Mouse (Mus musculus): ENCODE data around the gene Orm1. TPM values are rescaled to one million over a fixed set of nuclear protein-coding genes. Genes with fewer than 3 reads are reported as not detected.

Orm1 gene
- 0.23 TPM in 1 of 2 replicates, not detected in the other for polyA plus RNA-seq (2015; fragmentation: Nextera tagmentation; extraction: Ambion mirVana)

GRCm38 (mm10) chr4:63344295-63344694, at the start of gene Orm1:
Gene Orm1, plus strand, starts transcription at chr4:63344560.
- 0 out of 2 replicates have a peak, but pooled peaks cover 7% of the 10 kb centered on the region for H3K4me1 ChIP-seq (ENCODE audit: control insufficient read depth, insufficient read depth, low read length)
- no peaks in the 10 kb centered on the region for H3K36me3 ChIP-seq (ENCODE audit: control insufficient read depth, insufficient read depth, low read length)
- H3K4me2 ChIP-seq (ENCODE audit: low read depth, low read length) = no peak within 1 kb of the TSS
- H3K9ac ChIP-seq (ENCODE audit: low read length) = no peak within 1 kb of the TSS
- peak within 1 kb of the TSS; percentile 51 for H3K27ac ChIP-seq (ENCODE audit: low read length)
- H3K27me3 ChIP-seq (ENCODE audit: control insufficient read depth, insufficient read depth, low read length) = no peaks in the 10 kb centered on the region
- H3K4me3 ChIP-seq (replicated peaks; ENCODE audit: low read length) = no peak within 1 kb of the TSS
- no peak for ATAC-seq (ENCODE audit: insufficient read depth, low FRiP score)
- no peaks in the 10 kb centered on the region for H3K9me3 ChIP-seq (replicated peaks; ENCODE audit: control insufficient read depth, low read length)
- WGBS = 78% methylated on average over 8 of the region's 8 CpGs

DNA sequence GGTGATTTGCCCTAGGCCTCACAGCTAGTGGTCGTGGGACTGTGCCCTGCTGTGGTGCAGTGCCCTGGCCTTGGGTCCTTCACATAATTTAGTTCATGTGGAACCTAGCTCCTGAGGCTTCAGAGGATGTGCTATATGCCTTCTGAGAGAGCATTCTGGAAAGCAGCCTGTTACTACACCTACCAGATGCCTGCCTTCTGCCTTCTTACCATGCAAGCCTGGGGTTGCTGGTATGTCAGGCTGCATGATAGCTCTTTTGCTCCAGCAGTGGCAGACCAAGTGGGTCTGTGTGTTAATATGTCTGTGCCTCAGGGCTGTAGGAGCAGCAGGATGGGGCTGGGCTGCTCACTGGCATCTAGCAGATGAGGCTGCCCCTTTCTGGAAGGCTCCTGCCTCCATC, 48.7 kb upstream of the Orm1 start:
- Histone ChIP-seq H3K4me2 (ENCODE audit: low read depth, low read length) (no peak overlapping the region), H3K4me1 (ENCODE audit: control insufficient read depth, insufficient read depth, low read length) (peaks cover 7% of the 10 kb centered on the region; the same call in 1 of the 2 replicates), H3K9me3 (replicated peaks; ENCODE audit: control insufficient read depth, low read length) (no peaks in the 10 kb centered on the region), H3K9ac (ENCODE audit: low read length) (no peak overlapping the region), H3K4me3 (replicated peaks; ENCODE audit: low read length) (no peak overlapping the region), H3K27ac (ENCODE audit: low read length) (no peak overlapping the region), H3K36me3 (ENCODE audit: control insufficient read depth, insufficient read depth, low read length) (no peaks in the 10 kb centered on the region), H3K27me3 (ENCODE audit: control insufficient read depth, insufficient read depth, low read length) (no peaks in the 10 kb centered on the region)
- 83% methylated on average over 1 of the region's 1 CpGs for WGBS
- no peak for ATAC-seq (ENCODE audit: insufficient read depth, low FRiP score)

GRCm38 (mm10) chr4:63296263-63296662, 48.1 kb upstream of the Orm1 start:
- H3K4me3 ChIP-seq (replicated peaks; ENCODE audit: low read length) = no peak overlapping the region
- no peaks in the 10 kb centered on the region for H3K27me3 ChIP-seq (ENCODE audit: control insufficient read depth, insufficient read depth, low read length)
- H3K4me2 ChIP-seq (ENCODE audit: low read depth, low read length) = no peak overlapping the region
- no peaks in the 10 kb centered on the region for H3K36me3 ChIP-seq (ENCODE audit: control insufficient read depth, insufficient read depth, low read length)
- WGBS = 51% methylated on average over 3 of the region's 3 CpGs
- no peak overlapping the region for H3K9ac ChIP-seq (ENCODE audit: low read length)
- H3K9me3 ChIP-seq (replicated peaks; ENCODE audit: control insufficient read depth, low read length) = no peaks in the 10 kb centered on the region
- H3K27ac ChIP-seq (ENCODE audit: low read length) = no peak overlapping the region
- no peak for ATAC-seq (ENCODE audit: insufficient read depth, low FRiP score)
- H3K4me1 ChIP-seq (ENCODE audit: control insufficient read depth, insufficient read depth, low read length) = 0 out of 2 replicates have a peak, but pooled peaks cover 5% of the 10 kb centered on the region

- Histone ChIP-seq H3K9me3 (replicated peaks; ENCODE audit: control insufficient read depth, low read length) (no peaks in the 10 kb centered on the region), H3K36me3 (ENCODE audit: control insufficient read depth, insufficient read depth, low read length) (no peaks in the 10 kb centered on the region), H3K4me1 (ENCODE audit: control insufficient read depth, insufficient read depth, low read length) (no peaks in the 10 kb centered on the region), H3K4me2 (ENCODE audit: low read depth, low read length) (no peak overlapping the region), H3K4me3 (replicated peaks; ENCODE audit: low read length) (no peak overlapping the region), H3K27ac (ENCODE audit: low read length) (no peak overlapping the region), H3K27me3 (ENCODE audit: control insufficient read depth, insufficient read depth, low read length) (no peaks in the 10 kb centered on the region), H3K9ac (ENCODE audit: low read length) (no peak overlapping the region)
- 58% methylated on average over 8 of the region's 8 CpGs for WGBS
- no peak for ATAC-seq (ENCODE audit: insufficient read depth, low FRiP score)
These were observed 47.5 kb upstream of the Orm1 start for GRCm38 (mm10) chr4:63296876-63297275.

DNA sequence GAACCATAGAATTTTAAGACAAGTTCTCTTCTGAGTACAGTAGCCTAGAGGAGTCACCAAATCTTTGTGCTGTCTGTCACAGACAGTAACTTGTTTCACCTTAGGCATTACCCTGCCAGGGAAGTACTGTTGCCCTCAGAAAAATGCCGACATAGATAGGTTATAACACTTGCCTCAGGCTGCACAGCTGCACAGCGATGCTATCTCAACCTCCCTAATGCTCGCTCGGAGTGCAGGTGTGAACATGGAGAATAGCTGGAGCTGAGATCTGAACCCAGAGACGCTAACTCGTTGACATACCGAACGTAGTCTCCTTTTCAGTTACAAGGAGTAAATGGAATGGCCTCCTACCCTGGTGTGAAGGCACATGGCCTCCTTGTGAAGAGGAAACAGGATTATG, 46.2 kb upstream of the Orm1 start:
- H3K36me3 ChIP-seq (ENCODE audit: control insufficient read depth, insufficient read depth, low read length) = 0 out of 2 replicates have a peak, but pooled peaks cover under 1% of the 10 kb centered on the region
- ATAC-seq (ENCODE audit: insufficient read depth, low FRiP score) = no peak
- no peaks in the 10 kb centered on the region for H3K27me3 ChIP-seq (ENCODE audit: control insufficient read depth, insufficient read depth, low read length)
- H3K4me3 ChIP-seq (replicated peaks; ENCODE audit: low read length) = no peak overlapping the region
- H3K4me2 ChIP-seq (ENCODE audit: low read depth, low read length) = no peak overlapping the region
- no peak overlapping the region for H3K9ac ChIP-seq (ENCODE audit: low read length)
- no peaks in the 10 kb centered on the region for H3K9me3 ChIP-seq (replicated peaks; ENCODE audit: control insufficient read depth, low read length)
- 93% methylated on average over 8 of the region's 8 CpGs for WGBS
- no peaks in the 10 kb centered on the region for H3K4me1 ChIP-seq (ENCODE audit: control insufficient read depth, insufficient read depth, low read length)
- no peak overlapping the region for H3K27ac ChIP-seq (ENCODE audit: low read length)

- no peaks in the 10 kb centered on the region for H3K9me3 ChIP-seq (replicated peaks; ENCODE audit: control insufficient read depth, low read length)
- 0 out of 2 replicates have a peak, but pooled peaks cover 3% of the 10 kb centered on the region for H3K36me3 ChIP-seq (ENCODE audit: control insufficient read depth, insufficient read depth, low read length)
- H3K27ac ChIP-seq (ENCODE audit: low read length) = no peak overlapping the region
- no peaks in the 10 kb centered on the region for H3K4me1 ChIP-seq (ENCODE audit: control insufficient read depth, insufficient read depth, low read length)
- no peaks in the 10 kb centered on the region for H3K27me3 ChIP-seq (ENCODE audit: control insufficient read depth, insufficient read depth, low read length)
- H3K4me3 ChIP-seq (replicated peaks; ENCODE audit: low read length) = no peak overlapping the region
- ATAC-seq (ENCODE audit: insufficient read depth, low FRiP score) = no peak
- no peak overlapping the region for H3K4me2 ChIP-seq (ENCODE audit: low read depth, low read length)
- WGBS = 49% methylated on average over 4 of the region's 4 CpGs
- H3K9ac ChIP-seq (ENCODE audit: low read length) = no peak overlapping the region
These were observed 41.7 kb upstream of the Orm1 start for GRCm38 (mm10) chr4:63302641-63303040.

DNA sequence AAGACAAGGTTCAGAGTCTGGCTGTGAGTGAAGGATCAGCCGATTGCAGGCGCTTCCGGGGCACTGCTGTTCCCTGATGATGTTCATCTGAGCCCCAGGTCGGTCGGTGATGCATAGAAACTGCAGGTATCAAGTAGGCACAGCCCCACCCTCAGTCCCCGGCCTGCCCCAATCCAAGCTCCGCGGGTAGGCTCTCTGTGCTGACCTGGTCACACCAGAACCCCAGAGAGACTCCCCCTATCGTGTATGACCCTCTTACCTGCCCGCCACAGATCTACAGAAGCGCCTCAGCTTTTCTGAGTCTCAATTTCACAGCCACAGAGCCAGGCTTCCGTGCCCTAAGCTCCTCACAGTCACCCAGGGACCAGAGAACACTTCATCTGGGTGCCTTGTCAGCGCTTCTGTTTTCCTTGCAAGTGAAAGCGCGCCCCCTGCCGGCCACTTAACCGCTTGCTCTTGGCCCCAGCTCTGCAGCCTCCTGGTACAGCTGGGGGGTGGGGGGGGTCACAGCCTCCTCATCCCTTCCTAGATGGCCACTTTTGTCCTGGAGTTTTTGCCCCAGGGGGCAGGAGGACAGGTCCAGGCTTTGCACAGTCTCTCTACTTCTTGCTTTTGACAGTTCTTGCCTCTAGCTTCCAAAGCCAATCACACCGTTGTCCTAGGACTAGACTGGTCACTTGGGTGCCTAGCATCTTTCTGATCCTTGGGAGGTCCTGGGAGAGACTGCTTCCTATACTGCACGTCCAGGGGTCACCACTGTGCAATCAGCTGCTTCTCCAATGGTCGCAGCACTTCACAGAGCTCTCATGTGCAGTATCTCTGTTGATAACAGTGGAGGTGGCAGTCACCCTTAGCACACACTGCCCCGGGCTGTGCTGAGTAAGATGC, 36.9 kb upstream of the Orm1 start:
- Histone ChIP-seq H3K4me1 (ENCODE audit: control insufficient read depth, insufficient read depth, low read length) (no peaks in the 10 kb centered on the region), H3K36me3 (ENCODE audit: control insufficient read depth, insufficient read depth, low read length) (0 out of 2 replicates have a peak, but pooled peaks cover 8% of the 10 kb centered on the region), H3K27me3 (ENCODE audit: control insufficient read depth, insufficient read depth, low read length) (no peaks in the 10 kb centered on the region), H3K4me2 (ENCODE audit: low read depth, low read length) (no peak overlapping the region), H3K4me3 (replicated peaks; ENCODE audit: low read length) (no peak overlapping the region), H3K9ac (ENCODE audit: low read length) (no peak overlapping the region), H3K9me3 (replicated peaks; ENCODE audit: control insufficient read depth, low read length) (no peaks in the 10 kb centered on the region), H3K27ac (ENCODE audit: low read length) (no peak overlapping the region)
- WGBS = 35% methylated on average over 21 of the region's 21 CpGs
- ATAC-seq (ENCODE audit: insufficient read depth, low FRiP score) = peak; percentile 51

DNA sequence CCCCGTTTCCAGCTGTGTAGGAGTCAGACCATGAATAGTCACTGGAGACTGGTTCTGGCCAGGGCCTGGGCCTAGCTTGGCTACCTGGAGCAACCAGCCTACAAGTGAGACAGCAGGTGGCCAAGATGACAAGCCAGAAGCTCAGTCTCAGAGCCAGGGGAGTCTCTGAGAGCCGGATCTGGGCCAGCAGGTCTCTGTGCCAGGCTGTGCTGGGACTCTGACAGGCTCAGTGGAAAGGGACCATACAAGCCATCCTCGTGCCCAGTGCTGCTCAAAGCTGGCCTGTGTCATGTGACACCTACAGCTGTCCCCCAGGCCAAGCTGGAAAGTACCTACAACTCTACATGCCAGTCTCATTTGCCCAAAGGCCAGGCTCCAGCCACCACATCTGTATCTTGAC, 36.0 kb upstream of the Orm1 start:
- no peak overlapping the region for H3K9ac ChIP-seq (ENCODE audit: low read length)
- 93% methylated on average over 3 of the region's 3 CpGs for whole genome bisulfite sequencing
- ATAC-seq (ENCODE audit: insufficient read depth, low FRiP score) = no peak
- no peaks in the 10 kb centered on the region for H3K4me1 ChIP-seq (ENCODE audit: control insufficient read depth, insufficient read depth, low read length)
- no peak overlapping the region for H3K4me3 ChIP-seq (replicated peaks; ENCODE audit: low read length)
- no peaks in the 10 kb centered on the region for H3K9me3 ChIP-seq (replicated peaks; ENCODE audit: control insufficient read depth, low read length)
- H3K27me3 ChIP-seq (ENCODE audit: control insufficient read depth, insufficient read depth, low read length) = no peaks in the 10 kb centered on the region
- 0 out of 2 replicates have a peak, but pooled peaks cover 6% of the 10 kb centered on the region for H3K36me3 ChIP-seq (ENCODE audit: control insufficient read depth, insufficient read depth, low read length)
- no peak overlapping the region for H3K27ac ChIP-seq (ENCODE audit: low read length)
- no peak overlapping the region for H3K4me2 ChIP-seq (ENCODE audit: low read depth, low read length)

DNA sequence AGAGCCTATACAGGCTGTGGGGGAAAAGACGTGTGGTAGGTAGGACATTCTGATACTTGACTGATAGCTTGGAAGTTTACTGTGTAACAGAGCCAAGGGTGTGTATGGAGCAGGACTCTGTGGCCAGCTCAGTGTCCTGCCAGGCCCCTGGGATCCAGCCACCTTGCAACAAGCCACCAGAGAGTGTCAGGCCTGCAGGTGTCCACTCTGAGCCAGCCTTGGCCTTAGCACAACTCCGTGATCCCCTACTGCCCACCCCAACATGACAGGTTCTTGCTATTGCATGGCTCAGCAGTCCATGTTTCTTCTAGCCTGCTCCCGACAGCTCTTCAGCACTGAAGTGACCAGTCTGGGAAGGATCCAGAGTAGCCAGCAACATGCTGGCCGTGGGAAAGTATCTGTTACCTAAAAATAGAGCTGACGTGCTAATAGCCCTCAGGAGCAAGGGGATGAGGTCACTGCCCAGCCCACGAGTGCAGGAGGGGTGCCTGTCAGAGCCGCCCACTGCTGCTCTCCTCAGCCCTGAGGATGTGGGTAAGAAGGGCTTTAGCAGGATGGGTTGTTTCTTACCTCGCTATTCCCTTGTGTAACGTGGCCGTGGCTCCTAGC, 34.0 kb upstream of the Orm1 start:
- Histone ChIP-seq H3K4me2 (ENCODE audit: low read depth, low read length) (no peak overlapping the region), H3K9me3 (replicated peaks; ENCODE audit: control insufficient read depth, low read length) (no peaks in the 10 kb centered on the region), H3K27ac (ENCODE audit: low read length) (no peak overlapping the region), H3K9ac (ENCODE audit: low read length) (no peak overlapping the region), H3K4me1 (ENCODE audit: control insufficient read depth, insufficient read depth, low read length) (no peaks in the 10 kb centered on the region), H3K27me3 (ENCODE audit: control insufficient read depth, insufficient read depth, low read length) (no peaks in the 10 kb centered on the region), H3K4me3 (replicated peaks; ENCODE audit: low read length) (no peak overlapping the region), H3K36me3 (ENCODE audit: control insufficient read depth, insufficient read depth, low read length) (0 out of 2 replicates have a peak, but pooled peaks cover 5% of the 10 kb centered on the region)
- 58% methylated on average over 10 of the region's 10 CpGs for WGBS
- no peak for ATAC-seq (ENCODE audit: insufficient read depth, low FRiP score)
